Mouse (Mus musculus) liver, adult (tissue): ENCODE results near the gene Pdilt.

Experiments
- GATA4 ChIP-seq: IDR thresholded peaks from 2 replicates; pipeline ENCODE4 v1.6.1; 2014; ENCODE audit warnings: mild to moderate bottlenecking, low read length; ENCODE audit not compliant: insufficient replicate concordance

Gene Pdilt

GRCm38 (mm10) chr7:119523389-119523788, at the start of gene Pdilt:
TSS of gene Pdilt (minus strand) at chr7:119523489.
- no peak for TF ChIP-seq GATA4

- TF ChIP-seq GATA4: no peak
These were observed 38.2 kb upstream of the Pdilt start for GRCm38 (mm10) chr7:119561441-119561840.

- no peak for TF ChIP-seq GATA4
These were observed 37.2 kb upstream of the Pdilt start for GRCm38 (mm10) chr7:119560452-119560835.

- no peak for TF ChIP-seq GATA4
These were observed 36.6 kb upstream of the Pdilt start for GRCm38 (mm10) chr7:119559789-119560451.

GRCm38 (mm10) chr7:119554040-119554439, 30.8 kb upstream of the Pdilt start, which contains the start of gene Acsm2:
TSS of gene Acsm2 (plus strand) at chr7:119554340.
- TF ChIP-seq GATA4: no peak

- no peak for TF ChIP-seq GATA4
These were observed 27.4 kb upstream of the Pdilt start for GRCm38 (mm10) chr7:119550471-119551222.

GRCm38 (mm10) chr7:119545572-119545971, 22.3 kb upstream of the Pdilt start:
- TF ChIP-seq GATA4: no peak

GRCm38 (mm10) chr7:119542445-119542844, 19.2 kb upstream of the Pdilt start:
- TF ChIP-seq GATA4: no peak

GRCm38 (mm10) chr7:119534389-119534788, 11.1 kb upstream of the Pdilt start:
- TF ChIP-seq GATA4: no peak

GRCm38 (mm10) chr7:119532924-119533323, 9.6 kb upstream of the Pdilt start:
- TF ChIP-seq GATA4: no peak

GRCm38 (mm10) chr7:119528617-119529016, 5.3 kb upstream of the Pdilt start:
- no peak for TF ChIP-seq GATA4

GRCm38 (mm10) chr7:119527548-119527947, 4.3 kb upstream of the Pdilt start:
- no peak for TF ChIP-seq GATA4

GRCm38 (mm10) chr7:119527135-119527534, 3.8 kb upstream of the Pdilt start:
- TF ChIP-seq GATA4: peak; percentile 62; the same call in 1 of the 2 replicates

GRCm38 (mm10) chr7:119526486-119526885, 3.2 kb upstream of the Pdilt start:
- TF ChIP-seq GATA4: no peak

GRCm38 (mm10) chr7:119525881-119526281, 2.6 kb upstream of the Pdilt start:
- TF ChIP-seq GATA4: peak; percentile 61; the same call in 1 of the 2 replicates

- peak; percentile 53; the same call in 1 of the 2 replicates for TF ChIP-seq GATA4
These were observed 904 bp downstream of the Pdilt start for GRCm38 (mm10) chr7:119522385-119522784.

- no peak for TF ChIP-seq GATA4
These were observed 1.5 kb downstream of the Pdilt start for GRCm38 (mm10) chr7:119521816-119522215.

- no peak for TF ChIP-seq GATA4
These were observed 3.6 kb downstream of the Pdilt start for GRCm38 (mm10) chr7:119519654-119520053.
